Mouse (Mus musculus) heart, postnatal 0 days (tissue): ENCODE measurements around the gene Pkd1l1. TPM values are rescaled to one million over a fixed set of nuclear protein-coding genes. Genes with fewer than 3 reads are reported as not detected.

Source experiments
- ATAC-seq: fragments of 200-750 bp; cut with Nextera tagmentation; 2 replicates; pipeline ENCODE4 v1.8.0; 2017; ENCODE audit warnings: low read depth, moderate number of reproducible peaks, moderate library complexity; ENCODE audit not compliant: insufficient read depth
- DNase-seq: peaks from one replicate; pipeline ENCODE4 v3.0.0-alpha.2; 2016; ENCODE audit warnings: low spot score
- H3K27ac ChIP-seq: fragments of 300-500 bp; sonication (generic); 2 replicates; pipeline ENCODE4 v1.5.1; 2014; ENCODE audit warnings: low read depth, mild to moderate bottlenecking
- H3K27me3 ChIP-seq: fragments of 300-500 bp; sonication (generic); 2 replicates; pipeline ENCODE4 v1.6.1; 2014; ENCODE audit warnings: low read length, mixed read lengths; ENCODE audit not compliant: control insufficient read depth, insufficient read depth
- H3K36me3 ChIP-seq: fragments of 300-500 bp; sonication (generic); replicated peaks from 2 replicates; pipeline ENCODE4 v1.6.1; 2014; ENCODE audit warnings: low read length, mixed read lengths; ENCODE audit not compliant: control insufficient read depth, insufficient read depth
- H3K4me1 ChIP-seq: fragments of 300-500 bp; sonication (generic); 2 replicates; pipeline ENCODE4 v1.6.1; 2014; ENCODE audit warnings: antibody characterized with exemption; ENCODE audit not compliant: control insufficient read depth, insufficient read depth
- H3K4me2 ChIP-seq: fragments of 300-500 bp; sonication (generic); 2 replicates; pipeline ENCODE4 v1.6.1; 2014; ENCODE audit warnings: low read depth, mild to moderate bottlenecking, low read length, moderate library complexity
- H3K4me3 ChIP-seq: fragments of 300-500 bp; sonication (generic); 2 replicates; pipeline ENCODE4 v1.5.1; 2014; ENCODE audit warnings: low read depth, low read length
- H3K9ac ChIP-seq: fragments of 300-500 bp; sonication (generic); replicated peaks from 2 replicates; pipeline ENCODE4 v1.6.1; 2014; ENCODE audit warnings: low read depth, low read length, mixed read lengths
- H3K9me3 ChIP-seq: fragments of 300-500 bp; sonication (generic); replicated peaks from 2 replicates; pipeline ENCODE4 v1.6.1; 2016; ENCODE audit warnings: low read length; ENCODE audit not compliant: control insufficient read depth
- CTCF ChIP-seq: IDR thresholded peaks from 2 replicates; pipeline ENCODE4 v1.5.1; 2016; ENCODE audit warnings: antibody characterized with exemption, control low read depth, low read depth
- EP300 ChIP-seq: IDR thresholded peaks from 2 replicates; pipeline ENCODE4 v1.6.1; 2016; ENCODE audit warnings: antibody characterized with exemption, low read depth
- WGBS: fragments of 180-500 bp; shearing (Covaris S2); extraction: QIAGEN DNeasy Blood & Tissue Kit; methylation state at CpG from one replicate; pipeline ENCODE4 v1.1.7; 2014; 5-methylcytosine and 5-hydroxymethylcytosine counted together
- polyA plus RNA-seq: library from polyadenylated mRNA; unstranded; fragments of >200 nt; fragmentation: Nextera tagmentation; extraction: Ambion mirVana; gene quantifications from 2 replicates; pipeline ENCODE4 v1.2.1, GENCODE M21; 2015
- total RNA-seq: library from RNA; depleted of rRNA; stranded (reverse); fragments of >200 nt; gene quantifications from 2 replicates; pipeline ENCODE4 v1.2.3, GENCODE M21; 2014; ENCODE audit warnings: low replicate concordance; rRNA removed

Pkd1l1 gene
- total and polyA plus RNA-seq, 2 experiments from 2014 or later: 0.01 TPM; not detected in 1

DNA sequence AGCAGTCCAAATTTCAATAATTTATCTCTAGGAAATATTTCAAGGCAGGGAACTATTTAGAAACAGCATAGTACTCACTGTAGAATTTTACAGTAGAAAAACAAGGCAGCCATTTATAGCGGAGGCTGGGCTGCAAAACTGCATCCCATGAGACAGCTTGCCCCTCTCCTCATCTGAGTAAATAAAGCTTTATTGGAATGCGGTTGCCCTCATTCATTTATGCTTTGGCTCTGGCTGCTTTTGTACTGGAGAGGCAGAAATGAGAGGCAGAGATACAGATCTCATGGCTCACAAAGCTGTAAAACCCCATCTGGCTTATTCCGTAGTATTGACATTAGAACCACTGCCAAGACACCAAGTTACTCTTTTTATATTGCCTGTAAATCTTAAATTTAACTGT, 193.6 kb downstream of the Pkd1l1 start:
- no peaks in the 10 kb centered on the region for H3K9me3 ChIP-seq
- TF ChIP-seq EP300: no peak
- TF ChIP-seq CTCF: no peak
- H3K36me3 ChIP-seq: no peaks in the 10 kb centered on the region
- ATAC-seq (no peak), DNase-seq (no peak)
- 72% methylated on average over 3 of the region's 3 CpGs for WGBS
- peaks cover 20% of the 10 kb centered on the region; the same call in 1 of the 2 replicates for H3K4me1 ChIP-seq
- no peak overlapping the region for H3K9ac ChIP-seq
- no peak overlapping the region for H3K27ac ChIP-seq
- no peaks in the 10 kb centered on the region for H3K27me3 ChIP-seq
- H3K4me3 ChIP-seq: no peak overlapping the region
- H3K4me2 ChIP-seq: no peak overlapping the region

Other genes with a start within 250 kb of the Pkd1l1 start
- 13.7 and 14.4 TPM in 2 replicates for gene Hus1, start 37.9 kb upstream of the Pkd1l1 start, total RNA-seq
- gene Hus1, start 37.9 kb upstream of the Pkd1l1 start, polyA plus RNA-seq: 8.1 and 8.4 TPM in 2 replicates
- gene Gm11992, start 75.3 kb upstream of the Pkd1l1 start, total RNA-seq: 11.3 and 12.3 TPM in 2 replicates
- 6.5 and 7.7 TPM in 2 replicates for gene Gm11992, start 75.3 kb upstream of the Pkd1l1 start, polyA plus RNA-seq
- 1.9 TPM in 1 of 2 replicates, not detected in the other for gene Sun3, start 75.7 kb upstream of the Pkd1l1 start, total RNA-seq
- gene Sun3, start 75.7 kb upstream of the Pkd1l1 start, polyA plus RNA-seq: 2.3 and 3.0 TPM in 2 replicates
- 63.2 and 81.4 TPM in 2 replicates for gene Upp1, start 144.8 kb upstream of the Pkd1l1 start, total RNA-seq
- gene Upp1, start 144.8 kb upstream of the Pkd1l1 start, polyA plus RNA-seq: 65.0 and 73.4 TPM in 2 replicates
- gene Abca13, start 218.7 kb upstream of the Pkd1l1 start, total RNA-seq: under 0.01 and 0.04 TPM in 2 replicates
- gene Abca13, start 218.7 kb upstream of the Pkd1l1 start, polyA plus RNA-seq: under 0.01 TPM in 2 replicates